Mouse (Mus musculus) left cerebral cortex, postnatal 10 days (tissue): ENCODE results near the gene Tbc1d8. TPM values are rescaled to one million over a fixed set of nuclear protein-coding genes. Genes with fewer than 3 reads are reported as not detected.
A peak's percentile ranks its signal among the peaks of the same experiment; 100 is the strongest.

Source experiments
- DNase-seq, 2 experiments: peaks; one replicate each; pipeline ENCODE4 v3.0.0; 2021 to 2022; ENCODE audit warnings: low spot score in 2 of 2, mixed read lengths in 1 of 2; ENCODE audit errors: extremely low spot score in 1 of 2
- intact Hi-C: fragments of 180-260 bp; cut with DNase I; formaldehyde crosslinking; loops from one replicate; pipeline ENCODE4 v1.15.1; 2025
- total RNA-seq, 2 experiments: library from RNA; stranded (reverse); gene quantifications; 2 replicates each; pipeline ENCODE4 v1.2.3; 2021

Gene Tbc1d8
- total RNA-seq, 2 experiments from 2014 or later: 17.7 to 19.2 TPM

- DNase-seq: no peak
- intact Hi-C loops: no loop called here
Measured at GRCm38 (mm10) chr1:39454108-39454782, 24.3 kb downstream of the Tbc1d8 start.

- no peak for DNase-seq
- intact Hi-C loops: no loop called here
Measured at GRCm38 (mm10) chr1:39452203-39452602, 26.4 kb downstream of the Tbc1d8 start.

GRCm38 (mm10) chr1:39450069-39450728, 28.4 kb downstream of the Tbc1d8 start:
- intact Hi-C loops: no loop called here
- DNase-seq: no peak

DNA sequence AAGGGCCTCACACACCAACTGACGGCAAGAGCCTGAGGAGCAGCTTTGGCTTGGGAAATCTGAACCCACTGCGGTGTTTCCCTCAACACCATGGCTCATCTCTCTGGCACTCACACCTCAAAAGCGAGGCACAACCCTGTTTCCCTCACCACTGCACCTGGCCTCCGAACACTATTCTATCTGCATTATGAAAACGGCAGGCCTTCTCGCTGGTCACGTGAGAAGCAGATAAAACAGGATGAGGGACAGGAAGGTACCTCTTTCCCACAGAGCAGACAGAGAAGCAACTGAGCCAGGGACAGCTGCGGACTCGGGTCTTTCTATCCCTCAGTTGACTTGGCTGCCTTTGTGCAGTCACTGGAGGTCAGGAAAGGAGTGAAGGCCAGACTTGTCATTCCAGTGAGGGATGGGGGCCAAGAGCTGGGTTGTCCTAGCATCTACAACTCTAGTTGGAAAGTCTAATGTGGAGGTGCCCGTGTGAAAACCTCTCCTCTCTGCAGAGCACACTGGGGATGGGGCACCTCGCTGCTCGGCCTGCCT, 29.2 kb downstream of the Tbc1d8 start:
- no peak for DNase-seq
- intact Hi-C loops: no loop called here

GRCm38 (mm10) chr1:39448819-39449218, 29.7 kb downstream of the Tbc1d8 start:
- intact Hi-C loops: no loop called here
- DNase-seq: no peak

- no peak for DNase-seq
- intact Hi-C loops: no loop called here
Measured at GRCm38 (mm10) chr1:39448238-39448637, 30.3 kb downstream of the Tbc1d8 start.

GRCm38 (mm10) chr1:39446178-39446577, 32.4 kb downstream of the Tbc1d8 start:
- intact Hi-C loops: no loop called here
- DNase-seq: peak; percentile 50 to 83

DNA sequence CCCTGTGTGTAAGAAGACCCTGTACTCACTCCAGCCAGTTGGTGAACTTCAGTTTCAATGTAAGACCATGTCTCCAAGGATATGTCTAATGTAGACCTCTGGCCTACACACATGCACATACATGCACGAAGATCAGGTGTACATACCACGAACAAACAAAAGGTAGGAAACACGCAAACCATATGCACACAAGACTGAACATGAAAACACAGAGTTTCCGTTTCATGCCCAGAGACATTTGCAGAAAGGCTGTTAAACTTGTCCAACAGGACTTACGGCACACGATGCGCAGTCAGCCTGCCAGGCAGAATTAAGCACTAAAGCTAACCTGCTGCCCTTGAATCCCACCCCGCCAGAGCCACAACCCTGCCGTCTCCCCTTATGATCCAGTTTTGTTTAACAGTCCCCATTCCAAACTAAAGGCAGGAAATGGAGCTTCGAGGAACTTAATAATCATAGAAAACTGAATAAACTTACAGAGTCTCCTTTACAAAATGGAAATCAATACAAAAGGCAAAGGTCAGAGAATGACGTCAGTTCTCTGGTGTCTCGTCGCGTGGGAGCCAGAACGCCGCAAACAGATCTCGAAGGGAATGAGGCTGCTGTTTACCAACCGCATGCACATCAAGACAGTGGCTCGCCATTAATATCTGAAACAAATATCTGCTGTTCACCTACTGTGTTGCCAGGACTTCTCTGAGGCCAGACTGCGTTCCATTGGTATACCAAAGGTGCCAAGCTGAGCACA, 33.1 kb downstream of the Tbc1d8 start:
- DNase-seq: no peak
- intact Hi-C loops: no loop called here

DNA sequence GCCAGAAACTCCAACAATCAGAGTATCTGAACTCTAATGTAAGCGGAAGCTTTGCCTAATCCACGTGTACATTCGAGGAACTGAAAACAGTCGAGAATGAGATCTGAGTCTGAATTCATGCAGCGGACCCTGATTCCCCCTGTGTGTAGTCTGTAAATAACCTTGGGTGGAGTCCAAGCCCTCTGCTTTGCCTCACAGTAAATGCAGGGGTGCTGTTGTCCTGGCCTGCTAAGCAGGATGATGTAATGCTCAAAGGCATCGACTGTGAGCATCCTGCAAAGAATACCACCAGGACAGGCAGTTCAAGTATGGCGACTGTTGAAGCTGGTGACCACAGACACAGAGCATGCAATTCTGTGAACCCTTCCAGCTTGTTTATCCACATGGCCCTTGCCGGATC, 34.8 kb downstream of the Tbc1d8 start:
- no peak for DNase-seq

DNA sequence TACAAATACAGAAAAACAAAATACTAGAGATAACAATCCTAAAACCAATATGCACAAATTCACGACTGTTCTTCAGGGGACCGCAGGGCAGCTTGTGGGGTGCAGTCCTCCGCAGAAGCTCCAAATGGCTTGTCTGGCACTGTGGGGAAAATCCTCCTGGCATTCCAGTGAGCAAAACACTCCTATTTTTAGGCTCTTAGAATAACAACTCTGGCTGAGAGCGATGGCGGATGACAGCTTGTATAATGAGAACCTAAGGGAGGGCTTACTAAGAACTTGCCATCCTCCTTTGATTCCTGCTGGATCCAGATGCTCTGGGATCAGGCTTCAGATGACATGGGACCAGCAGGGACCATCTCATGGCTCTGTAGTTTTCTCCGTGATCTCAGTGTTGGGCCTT, 36.9 kb downstream of the Tbc1d8 start:
- peak in 1 of 2 experiments; percentile 48 for DNase-seq

More for the DNA sequence above, 34.8 kb downstream of the Tbc1d8 start:
- intact Hi-C loops: no loop called here

DNA sequence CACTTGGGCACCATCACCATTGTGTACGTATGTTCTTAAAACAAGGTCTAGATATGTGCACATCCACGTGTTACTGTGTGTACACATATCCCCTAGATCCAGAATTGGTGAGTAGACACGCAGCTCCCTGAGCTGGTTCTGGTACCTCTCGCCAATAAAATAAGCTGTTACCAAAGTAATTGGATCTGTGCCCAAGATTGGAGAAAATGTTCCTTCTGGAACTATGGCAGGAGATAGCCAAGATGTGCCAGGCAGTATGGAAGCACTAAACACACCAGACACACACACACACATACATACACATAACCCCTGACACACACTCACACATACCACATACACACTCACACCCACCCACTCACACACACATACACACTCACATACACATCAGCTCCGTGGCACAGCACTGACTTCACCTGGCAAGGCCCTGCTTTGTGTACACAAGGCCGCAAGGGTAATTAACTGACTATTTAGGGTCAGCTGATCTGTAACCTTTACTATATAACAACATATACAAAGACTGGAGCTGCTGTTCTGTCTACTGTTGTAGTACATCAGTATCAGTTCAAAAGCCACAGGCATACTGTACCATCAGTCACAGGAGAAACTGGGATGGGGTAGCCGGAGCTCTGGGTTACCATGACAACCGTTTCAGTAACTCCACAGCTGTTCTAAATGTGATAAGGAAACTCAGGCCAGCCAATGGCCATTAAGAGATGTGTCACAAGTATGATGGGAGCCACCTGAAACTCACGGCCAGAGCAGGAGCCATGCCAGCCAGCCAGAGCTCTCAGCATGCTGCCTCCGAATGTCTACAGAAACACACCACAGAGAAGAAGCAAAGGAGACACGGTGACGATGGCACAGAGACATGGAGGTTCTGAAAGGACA, 38.6 kb downstream of the Tbc1d8 start:
- DNase-seq: peak; percentile 21 to 46
- intact Hi-C loops: no loop called here

More for the DNA sequence above, 36.9 kb downstream of the Tbc1d8 start:
- intact Hi-C loops: no loop called here

GRCm38 (mm10) chr1:39438629-39439028, 39.9 kb downstream of the Tbc1d8 start:
- intact Hi-C loops: no loop called here
- no peak for DNase-seq

GRCm38 (mm10) chr1:39434264-39434663, 44.3 kb downstream of the Tbc1d8 start:
- intact Hi-C loops: no loop called here
- no peak for DNase-seq

DNA sequence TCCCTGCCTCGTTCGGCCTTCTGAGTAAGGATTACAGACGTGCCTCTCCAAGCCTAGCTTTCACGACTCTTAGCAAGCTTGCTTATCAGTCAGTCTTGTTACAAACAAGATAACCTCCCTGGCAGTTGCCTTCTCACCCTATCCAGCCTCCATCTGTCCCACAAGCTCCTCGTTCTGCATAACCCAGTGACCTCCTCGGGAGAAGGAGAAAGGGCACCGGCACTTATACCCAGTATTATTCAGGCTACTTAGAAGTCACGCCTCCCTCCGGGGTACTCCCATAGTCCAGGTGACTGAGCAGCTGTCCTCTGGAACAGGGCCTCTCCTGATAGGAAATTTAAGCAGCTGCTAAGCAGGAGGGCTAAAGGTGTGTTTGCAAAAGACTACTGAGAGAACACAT, 48.5 kb downstream of the Tbc1d8 start:
- intact Hi-C loops: no loop called here
- DNase-seq: no peak

- intact Hi-C loops: no loop called here
- no peak for DNase-seq
Measured at GRCm38 (mm10) chr1:39429015-39429414, 49.5 kb downstream of the Tbc1d8 start.

DNA sequence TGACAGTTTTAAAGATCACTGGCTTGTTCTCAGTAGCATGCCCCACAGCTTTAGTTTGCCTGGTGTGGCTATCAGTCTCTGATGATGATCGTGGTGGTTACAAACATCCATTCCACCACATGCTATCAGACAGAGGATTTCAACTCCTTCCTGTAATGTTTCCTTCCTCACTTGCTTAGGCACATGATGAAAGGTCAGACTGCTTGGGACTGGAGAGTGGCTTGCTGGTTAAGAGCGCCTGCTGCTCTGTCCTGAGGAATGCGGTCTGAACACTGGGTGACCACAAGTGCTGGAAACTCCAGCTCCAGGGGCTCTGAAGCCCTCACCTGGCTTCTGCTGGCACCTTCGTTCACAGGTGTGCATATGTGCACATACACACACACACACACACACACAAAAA, 50.3 kb downstream of the Tbc1d8 start:
- intact Hi-C loops: no loop called here
- no peak for DNase-seq

DNA sequence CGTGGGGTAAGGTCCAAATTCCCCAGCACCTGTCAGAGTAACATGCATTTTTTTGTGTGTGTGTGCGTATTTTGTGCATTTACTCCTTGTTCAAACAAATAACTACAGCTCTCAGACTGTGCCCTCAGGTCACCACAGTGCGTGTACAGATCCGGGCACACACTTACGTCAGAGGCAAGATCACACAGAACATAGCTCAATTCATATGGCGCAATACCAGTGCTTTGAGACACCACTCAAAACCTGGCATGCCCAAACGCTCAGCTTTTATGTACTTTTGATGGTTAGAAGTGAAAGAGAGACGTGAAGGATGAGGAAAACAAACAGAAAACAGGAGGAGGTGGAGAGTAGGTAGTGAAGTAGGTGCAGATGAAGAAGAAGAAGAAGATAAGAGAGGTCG, 53.1 kb downstream of the Tbc1d8 start:
- DNase-seq: no peak
- intact Hi-C loops: no loop called here

DNA sequence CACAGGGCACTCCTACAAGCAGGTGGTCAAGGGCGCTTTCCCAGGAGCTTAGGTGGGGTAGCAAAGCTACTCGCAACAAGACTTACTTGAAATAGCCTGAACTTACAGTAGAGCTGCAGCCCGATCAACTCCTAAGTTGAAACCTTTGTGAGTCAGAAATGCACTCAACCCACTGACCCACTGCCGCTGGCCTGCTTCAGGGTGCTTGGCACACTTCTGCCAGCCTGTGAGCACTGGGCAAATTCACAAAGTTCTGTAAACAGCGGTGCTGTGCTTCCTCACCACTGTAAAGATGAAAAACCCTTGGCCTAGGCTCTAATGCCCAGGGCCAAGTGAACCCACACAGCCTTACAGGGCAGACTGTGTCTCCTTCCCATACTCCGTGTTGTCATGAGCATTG, 57.6 kb downstream of the Tbc1d8 start:
- intact Hi-C loops: no loop called here
- DNase-seq: no peak

DNA sequence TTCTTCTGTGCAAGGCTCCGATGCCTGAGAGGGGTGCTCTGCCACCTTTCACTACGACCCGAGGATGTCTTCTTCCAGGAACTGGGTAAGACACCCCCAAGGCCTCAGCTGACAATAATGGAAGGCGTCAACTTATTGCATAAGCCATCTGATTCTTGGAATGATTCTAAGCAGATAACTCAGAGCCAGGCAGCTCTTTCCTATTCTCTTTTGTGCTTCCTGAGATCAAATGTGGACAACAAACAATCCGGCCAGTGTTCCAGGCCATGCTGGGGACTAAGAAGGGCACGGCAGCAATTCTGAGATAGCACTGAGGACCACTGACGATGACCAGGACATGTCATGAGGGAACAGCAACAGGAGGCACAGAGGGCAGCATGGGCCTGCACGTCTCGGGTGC, 59.7 kb downstream of the Tbc1d8 start:
- DNase-seq: no peak
- intact Hi-C loops: no loop called here
